Mouse (Mus musculus) heart, adult 8-10 months (tissue): Measurements from ENCODE around the gene Gm15155. TPM values are rescaled to one million over a fixed set of nuclear protein-coding genes. Genes with fewer than 3 reads are reported as not detected.
"Not testable (repeated sequence)": the region's sequence is repeated elsewhere in the genome, so short reads cannot be mapped to it uniquely, and the experiment has no call there.

Experiments
- DNase-seq: peaks from one replicate; pipeline ENCODE4 v3.0.0; 2022; ENCODE audit warnings: low spot score
- total RNA-seq, 4 experiments: library from RNA; stranded (reverse); gene quantifications; 2 replicates each; pipeline ENCODE4 v1.2.4; 2022

Gene Gm15155
- total RNA-seq = not detected

DNA sequence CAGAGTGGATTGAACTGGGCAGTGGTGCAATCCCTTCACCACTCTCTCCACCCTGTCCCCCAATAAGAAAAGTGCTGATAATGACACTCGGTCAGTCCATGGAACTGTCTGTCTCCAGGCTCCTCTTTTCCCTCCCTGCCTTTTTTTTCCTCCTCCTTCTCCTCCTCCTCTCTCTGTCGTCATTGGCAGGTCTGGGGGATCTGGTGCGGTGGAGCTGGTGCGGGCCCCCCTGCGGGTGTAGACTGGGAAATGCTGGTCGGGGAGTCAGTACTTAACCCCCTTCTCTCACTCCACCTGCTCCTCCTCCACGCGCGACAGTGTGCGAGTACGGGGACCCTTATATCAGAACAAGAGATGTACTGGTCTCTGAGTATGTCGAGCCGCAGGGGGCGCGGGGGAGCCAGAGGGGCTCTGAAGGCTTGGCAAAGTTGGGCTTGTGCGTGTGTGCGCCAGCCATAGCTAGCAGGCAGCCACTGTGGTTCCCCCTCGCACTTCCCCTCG is at the start of gene Gm15155:
TSS of gene Gm15155 (plus strand) at position 401 of the 501 bp plus-strand sequence.
- no peak for DNase-seq

DNA sequence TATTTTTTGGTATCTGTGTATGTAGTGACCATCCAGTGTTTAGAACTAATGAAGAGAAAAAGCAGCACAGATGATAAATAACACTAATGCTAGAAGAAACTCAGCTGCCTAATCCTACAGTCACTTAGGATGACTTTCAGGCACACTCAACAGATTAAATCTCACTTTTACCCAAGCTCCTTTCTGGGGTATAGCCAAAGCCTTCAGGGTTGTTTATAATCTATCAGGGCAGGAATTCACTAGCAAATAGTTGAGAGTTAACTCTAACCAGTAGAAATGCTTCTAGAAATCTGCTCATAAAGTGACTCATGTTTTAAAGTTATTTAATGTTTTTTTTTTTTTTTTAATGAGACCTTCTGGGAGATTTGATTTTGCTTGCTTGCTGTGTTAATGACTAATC is 44.8 kb upstream of the Gm15155 start:
- DNase-seq = no peak

DNA sequence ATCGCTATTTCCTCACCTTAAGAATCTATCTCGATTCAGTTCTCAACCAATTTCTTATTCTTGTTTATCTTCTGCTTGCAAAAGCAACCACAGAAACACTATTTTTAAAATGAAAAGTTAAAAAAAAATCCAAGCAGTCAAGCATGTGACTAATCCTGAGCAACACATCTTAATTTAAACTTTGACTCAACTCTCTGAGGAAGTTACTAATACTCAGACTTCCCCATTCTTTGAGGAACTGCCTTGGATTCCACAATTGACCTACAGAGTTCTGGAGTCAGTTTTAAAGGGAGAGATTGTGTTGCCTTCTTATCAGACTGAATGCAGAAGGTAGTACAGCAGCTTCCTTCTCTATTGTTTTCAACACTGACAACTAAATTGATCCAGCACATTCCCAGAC is 40.0 kb upstream of the Gm15155 start:
- DNase-seq = peak; percentile 1

DNA sequence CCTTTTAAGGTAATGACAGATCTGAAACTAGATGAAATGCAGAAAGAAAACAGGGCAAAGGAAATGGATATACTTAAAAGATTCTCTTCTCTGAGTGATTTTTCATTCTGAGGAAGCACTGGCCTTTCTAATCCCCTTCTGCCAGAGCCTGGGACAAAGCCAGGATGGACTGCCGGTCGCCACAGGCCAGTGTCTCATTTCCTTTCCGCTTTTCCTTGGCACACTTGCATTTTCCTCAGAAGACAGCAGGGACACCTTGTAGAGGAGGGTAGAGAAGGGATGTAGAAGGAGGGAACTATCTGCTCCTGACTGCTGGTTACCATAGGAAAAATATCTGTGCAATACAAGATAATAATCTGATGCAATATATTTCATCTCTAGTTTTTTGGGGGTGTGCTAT is 33.1 kb upstream of the Gm15155 start:
- DNase-seq = no peak

DNA sequence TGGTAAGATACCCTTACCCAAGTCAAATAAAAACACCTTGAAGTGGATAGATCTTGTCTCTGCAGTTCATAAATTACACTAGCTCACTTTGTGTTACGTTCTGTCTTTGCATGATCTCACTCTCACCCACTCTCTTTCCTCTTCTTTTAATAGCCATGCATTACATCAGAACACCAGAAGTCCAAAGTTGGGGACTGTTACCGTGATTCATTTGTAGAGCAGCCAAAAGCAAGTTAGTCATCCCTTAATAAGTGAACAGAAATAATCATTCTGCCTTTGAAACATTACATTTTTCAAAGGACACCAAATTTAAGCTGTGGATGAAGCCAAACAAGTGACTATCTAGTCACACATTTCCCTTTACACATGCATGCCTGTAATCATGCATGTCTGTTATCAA is 32.1 kb upstream of the Gm15155 start:
- no peak for DNase-seq

DNA sequence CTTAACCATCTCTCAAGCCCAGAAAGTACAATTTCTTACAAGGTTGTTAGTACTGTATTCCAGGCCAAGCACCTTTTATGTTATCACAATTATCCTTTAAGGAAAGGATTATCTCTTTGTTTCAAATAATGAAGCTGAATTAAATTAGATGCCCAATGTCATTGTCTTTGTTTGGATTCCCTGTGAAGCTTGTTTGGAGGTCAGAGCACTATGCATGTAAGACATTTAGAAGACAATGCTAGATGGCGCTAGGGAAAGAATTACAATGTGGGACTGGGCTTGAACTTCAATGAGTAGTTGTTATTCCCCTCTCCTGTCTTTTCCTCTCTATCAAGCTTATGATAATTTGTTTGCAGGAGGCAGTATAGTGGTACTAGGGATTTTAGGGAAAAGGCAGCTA is 29.9 kb upstream of the Gm15155 start:
- no peak for DNase-seq

DNA sequence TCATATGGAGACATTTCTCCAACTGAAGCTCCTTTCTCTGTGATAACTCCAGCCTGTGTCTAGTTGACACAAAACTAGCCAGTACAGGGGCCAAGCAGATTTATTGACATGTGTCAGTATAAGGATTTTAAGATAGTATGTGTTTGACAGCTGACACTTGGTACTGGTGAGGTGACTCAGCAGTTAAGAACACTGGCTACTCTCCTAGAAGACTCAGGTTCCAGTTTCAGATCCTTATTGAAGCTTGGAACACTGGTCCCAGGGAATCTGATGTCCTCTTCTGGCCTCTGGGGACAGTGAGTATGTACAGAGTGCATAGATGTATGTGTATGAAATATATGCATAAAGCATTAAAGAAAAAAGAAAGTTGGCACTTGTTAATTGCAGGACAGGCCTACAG is 28.2 kb upstream of the Gm15155 start:
- no peak for DNase-seq

DNA sequence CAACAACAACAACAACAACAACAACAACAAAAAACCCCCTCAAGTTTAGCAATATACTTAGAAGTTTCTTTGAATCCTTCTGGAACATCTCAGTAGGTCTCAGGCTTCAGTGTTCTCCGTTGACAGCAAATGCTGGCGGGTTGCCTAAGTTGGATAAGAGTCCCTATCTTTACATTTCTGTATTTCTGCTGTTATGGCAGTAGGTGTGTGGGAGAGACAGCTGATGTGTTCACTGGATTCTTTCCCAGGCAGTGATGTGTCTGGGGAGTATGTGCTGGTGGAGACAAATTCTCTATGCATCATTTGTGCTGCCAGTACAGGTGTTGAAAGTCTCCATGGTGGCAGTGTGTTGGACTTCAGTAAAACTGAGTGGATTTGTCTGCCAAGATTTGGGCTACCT is 23.3 kb upstream of the Gm15155 start:
- no peak for DNase-seq

DNA sequence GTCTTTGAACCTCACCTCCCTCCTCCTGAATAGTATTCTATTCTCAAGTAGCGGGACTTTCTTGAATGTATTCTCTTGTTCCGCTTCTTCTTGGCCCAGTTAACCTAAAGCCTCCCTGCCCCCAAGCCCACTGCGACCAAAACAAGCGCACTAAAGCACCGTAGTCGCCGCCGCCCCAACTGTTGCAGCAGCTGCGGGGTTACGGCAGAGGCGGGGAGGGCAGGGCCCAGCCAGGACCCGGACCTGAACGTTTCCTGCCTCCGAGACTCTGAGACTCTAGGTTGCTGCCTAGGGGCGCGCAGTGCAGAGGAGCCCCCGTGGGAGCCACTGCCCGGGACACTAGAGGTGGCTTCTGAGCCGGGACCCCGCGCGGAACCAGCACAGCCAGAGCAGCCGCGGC is 2.0 kb upstream of the Gm15155 start:
- DNase-seq = no peak

DNA sequence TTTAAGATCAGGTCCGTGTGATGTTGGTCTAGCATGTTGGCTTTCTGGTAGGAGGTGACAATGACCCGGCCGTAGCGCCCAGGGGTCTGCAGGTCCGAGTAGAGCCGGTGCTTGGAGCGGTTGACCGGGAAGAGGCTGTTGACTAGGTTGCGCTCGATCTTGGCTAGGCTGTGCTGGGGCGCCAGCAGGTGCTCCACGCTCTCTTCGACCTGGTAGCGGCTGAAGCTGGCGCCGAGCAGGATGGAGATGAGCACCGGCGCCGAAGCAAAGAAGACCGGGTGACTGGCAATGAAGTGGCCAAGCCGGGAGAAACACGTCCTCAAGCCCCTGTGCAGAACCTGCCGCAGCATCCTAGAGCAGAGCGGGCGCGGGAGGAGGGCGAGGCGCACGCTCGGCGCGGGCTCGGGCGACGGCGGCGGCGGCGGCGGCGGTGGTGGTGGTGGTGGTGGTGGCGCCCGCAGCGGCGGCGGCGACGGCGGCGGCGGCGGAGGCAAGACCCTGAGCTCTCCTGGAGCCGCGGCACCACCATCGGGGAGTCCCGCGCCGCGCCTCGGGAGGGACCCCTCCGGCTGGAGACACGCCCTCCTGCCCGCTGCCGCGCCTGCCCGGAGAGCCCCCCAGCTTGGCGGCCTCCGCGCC is 1.5 kb upstream of the Gm15155 start:
- no peak for DNase-seq

DNA sequence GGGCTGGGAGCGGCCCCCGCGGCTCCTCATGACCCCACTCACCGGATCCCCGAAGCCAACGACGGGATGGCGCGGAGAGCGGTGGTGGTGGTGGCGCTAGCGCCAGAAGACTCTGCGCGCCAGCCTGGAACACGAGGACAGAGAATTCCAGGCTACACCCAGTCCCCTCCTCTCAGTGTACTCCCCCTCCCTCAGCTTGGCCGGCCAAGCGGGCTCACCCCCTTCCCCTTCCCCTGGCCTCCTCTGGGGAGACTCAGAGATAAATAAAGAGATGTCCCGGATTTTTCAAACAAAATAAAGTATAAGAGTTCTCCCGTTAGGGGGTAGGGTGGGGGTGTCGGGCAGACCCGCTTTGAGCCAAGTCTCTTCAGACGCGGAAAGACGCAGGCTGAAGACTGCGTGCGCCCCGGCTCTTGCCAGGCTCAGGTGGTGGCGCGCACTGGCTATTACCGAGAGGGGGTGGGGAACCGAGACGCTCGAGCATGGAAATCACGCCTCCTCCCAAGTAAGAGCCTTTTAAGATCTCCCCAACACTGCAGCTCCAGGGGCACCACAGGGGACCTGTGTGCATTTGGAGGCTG is 750 bp upstream of the Gm15155 start, which contains the start of gene Ptchd1:
TSS of gene Ptchd1 (minus strand) at position 114 of the 581 bp plus-strand sequence.
- DNase-seq = no peak

DNA sequence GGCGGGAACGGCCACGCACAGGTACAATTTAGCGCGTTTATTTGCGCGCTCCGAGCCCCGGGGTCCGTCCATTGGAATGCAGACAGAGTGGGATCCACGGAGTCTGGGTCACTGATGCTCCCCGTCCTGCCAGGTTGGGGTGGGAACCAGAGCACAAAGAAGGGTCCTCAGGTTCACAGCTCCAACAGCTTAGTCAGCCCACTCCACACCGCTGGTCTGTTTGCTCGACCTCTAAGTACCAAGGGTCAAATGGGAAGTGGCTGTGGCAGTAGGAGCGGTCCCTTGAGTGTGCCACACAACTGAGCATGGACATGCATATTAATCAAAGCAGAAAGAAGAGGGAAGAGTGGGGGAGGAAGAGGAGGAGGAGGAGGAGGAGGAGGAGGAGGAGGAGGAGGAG is 354 bp downstream of the Gm15155 start:
- no peak for DNase-seq

DNA sequence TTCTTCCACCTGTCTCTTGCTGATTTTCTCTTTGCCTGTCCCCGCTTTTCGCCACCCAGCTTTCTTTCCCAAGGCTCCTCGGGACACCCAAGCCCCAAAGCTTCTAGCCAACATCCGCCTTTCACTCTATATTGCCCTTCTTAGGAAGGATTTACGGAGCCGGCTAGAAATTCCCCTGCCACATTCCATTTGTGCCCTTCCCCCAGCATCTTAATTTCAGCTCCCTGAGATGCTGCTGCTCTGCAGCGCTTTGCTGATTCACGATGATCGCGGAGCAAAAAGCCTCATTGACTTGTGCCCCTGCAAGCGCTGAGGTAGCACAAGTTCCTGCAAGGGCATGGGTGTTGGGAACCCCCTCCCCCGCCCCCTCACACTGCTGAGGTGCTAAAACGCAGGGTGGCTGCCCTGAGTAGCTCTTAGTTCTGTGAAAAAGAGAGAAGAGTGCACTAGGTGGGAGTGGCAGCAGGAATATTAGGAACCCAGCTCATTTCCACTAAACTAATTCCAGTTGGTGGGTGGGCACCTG is 1.2 kb downstream of the Gm15155 start:
- no peak for DNase-seq

DNA sequence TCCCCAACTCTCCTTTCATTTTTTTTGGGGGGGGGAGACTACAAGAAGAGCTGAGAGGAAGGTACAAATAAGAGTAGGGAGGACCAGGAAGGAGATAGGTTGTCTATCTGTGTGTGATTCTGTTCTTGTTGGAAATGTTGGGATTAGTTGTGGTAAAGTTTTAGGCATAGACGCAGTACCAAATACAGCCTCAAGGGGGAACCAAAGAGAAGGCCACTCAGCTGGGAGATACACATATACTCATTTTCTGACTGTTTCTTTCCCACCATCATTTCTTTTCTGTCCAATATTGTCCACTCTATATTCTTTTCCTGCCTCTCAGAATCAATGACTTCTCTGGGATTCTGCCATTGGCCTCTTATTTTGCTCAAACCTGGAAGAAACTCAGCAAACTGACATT is 19.4 kb downstream of the Gm15155 start:
- DNase-seq = no peak

DNA sequence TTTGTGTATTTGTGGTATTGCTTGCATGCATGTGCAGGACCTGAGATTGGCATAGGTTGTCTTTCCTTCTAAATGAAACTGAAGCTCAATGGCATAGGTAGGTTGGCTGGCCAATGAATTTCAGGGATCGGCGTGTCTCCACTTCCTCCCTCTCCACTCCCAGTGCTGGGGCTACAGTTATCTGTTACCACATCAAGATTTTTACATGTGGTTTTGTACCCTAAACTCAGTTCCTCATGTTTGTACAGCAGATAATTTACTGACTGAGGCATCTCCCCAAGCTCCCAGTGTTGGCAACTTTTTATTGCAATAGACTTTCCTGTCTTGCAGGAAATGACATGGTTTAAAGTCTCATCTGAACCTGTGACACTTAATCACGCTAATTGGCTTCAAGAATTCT is 21.4 kb downstream of the Gm15155 start:
- no peak for DNase-seq

DNA sequence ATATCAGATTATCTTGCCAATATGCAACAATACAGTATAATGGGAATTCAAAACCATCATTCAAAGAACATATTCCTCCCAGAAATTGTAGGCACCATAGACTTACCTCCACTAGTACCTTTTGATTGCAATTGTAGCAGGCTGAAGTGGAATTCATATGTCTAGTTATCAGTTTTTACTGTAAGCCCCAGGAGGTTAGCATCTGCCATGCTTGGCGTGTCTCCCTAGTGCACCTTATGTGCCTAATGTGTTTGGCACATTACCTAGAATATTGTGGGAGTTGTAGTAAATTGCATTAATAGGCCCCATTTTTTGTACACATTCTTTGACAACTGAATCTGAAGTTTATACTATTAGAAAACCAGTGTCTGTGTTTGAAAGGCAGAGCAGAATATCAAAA is 33.4 kb downstream of the Gm15155 start:
- DNase-seq = no peak

DNA sequence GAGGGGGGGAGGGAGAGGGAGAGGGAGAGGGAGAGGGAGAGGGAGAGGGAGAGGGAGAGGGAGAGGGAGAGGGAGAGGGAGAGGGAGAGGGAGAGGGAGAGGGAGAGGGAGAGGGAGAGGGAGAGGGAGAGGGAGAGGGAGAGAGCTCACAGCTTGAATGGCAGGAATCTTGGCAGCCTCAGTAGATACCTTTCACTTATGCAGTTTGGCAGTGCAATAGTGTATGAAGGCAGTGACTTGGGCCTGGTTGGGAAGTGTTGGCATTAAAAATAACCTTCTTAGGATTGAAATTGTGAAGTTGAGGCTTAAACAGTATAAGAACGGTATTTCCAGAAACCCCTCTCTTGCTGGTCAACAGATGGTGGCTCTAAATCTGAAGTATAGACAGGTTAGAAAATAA is 65.9 kb downstream of the Gm15155 start:
- DNase-seq = not testable (repeated sequence)

DNA sequence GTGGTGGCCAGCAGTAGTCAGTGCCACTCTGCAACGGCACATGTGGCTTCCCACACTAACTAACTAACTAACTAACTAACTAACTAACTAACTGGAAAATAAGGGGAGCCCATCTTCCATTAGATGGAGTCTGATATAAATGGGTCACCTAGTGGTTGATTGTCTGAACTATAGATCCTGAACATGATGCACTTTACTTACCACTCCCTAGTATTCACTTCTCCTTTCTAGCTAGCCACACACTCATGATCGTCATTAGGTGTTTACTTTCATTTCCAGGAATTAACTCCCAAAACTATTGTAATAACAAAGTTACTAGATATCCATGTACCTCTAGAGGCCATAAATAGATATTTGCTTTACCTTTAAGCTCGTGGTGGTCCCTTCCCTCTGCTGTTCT is 99.6 kb downstream of the Gm15155 start:
- no peak for DNase-seq

DNA sequence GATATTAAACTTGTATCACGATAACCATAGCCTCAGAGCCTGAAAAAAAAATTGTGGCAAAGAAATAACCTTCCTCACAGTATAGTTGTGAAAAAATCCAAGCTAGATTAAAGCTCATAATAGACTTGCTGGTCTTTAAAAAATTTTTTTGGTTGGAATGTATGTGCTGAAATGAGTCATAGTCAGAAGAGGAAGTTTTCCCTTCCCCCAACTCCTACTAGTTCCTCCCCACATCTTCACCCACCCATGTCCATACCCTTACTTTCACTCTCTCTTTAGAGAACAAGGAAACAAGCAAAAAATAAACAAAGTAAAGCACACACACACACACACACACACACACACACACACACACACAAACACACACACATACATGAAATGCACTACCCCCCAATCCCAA is 103.8 kb downstream of the Gm15155 start:
- DNase-seq = no peak

DNA sequence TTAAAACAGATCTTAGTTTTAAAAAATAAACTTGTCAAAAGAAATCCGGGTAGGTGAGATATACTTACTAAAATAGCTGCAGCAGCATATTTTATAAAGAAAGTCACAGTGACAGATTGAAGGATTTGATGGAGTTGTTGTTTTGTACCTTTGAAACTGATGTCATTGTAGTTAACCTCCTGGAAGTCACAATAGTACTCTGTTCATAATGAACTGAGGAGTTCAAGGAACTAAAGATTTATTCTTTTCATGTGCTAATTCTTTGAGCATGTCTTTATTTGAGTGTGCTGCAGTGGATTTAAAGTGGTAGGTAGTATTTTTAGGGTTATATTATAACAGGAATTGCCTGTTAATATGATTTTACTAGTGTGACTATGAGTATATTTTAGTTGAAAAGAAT is 263.6 kb downstream of the Gm15155 start:
- no peak for DNase-seq

DNA sequence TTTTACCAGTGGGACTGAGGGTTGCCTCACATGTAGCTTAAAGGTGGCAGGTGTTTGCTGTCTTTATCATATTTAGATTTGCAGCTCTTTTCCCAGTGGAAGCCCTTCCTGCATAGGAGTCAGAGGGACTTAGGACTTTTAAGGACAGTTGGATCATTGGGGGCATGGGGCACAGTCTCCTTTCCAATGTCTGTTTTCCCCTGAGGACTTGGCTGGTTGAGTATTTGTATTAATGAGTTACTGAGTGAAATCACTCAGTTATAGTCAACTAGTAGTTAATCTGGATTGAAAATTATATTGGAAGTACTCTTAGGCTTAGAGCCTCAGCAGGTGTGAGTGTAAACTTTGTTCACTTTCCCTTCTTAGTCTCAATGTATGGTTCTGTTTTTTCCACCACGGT is 275.5 kb downstream of the Gm15155 start:
- DNase-seq = no peak

DNA sequence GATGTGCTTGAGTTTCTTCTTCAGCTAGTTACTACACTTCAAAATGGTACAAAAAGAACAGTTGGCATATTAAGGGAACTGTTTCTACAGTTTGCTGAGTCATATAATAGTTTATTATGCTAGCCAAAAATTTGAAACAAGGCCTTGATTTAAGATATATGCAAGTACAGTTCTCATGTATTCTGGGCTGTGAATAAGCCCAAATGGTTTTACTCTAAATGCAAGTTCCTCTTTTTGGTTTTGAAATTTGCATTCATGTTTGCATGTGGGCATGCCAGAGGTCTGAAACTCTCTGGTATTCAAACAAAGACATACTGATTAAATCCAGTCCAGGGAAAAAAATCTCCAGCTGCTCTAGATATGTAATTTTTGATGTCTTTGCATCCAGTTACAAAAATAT is 277.2 kb downstream of the Gm15155 start:
- no peak for DNase-seq

DNA sequence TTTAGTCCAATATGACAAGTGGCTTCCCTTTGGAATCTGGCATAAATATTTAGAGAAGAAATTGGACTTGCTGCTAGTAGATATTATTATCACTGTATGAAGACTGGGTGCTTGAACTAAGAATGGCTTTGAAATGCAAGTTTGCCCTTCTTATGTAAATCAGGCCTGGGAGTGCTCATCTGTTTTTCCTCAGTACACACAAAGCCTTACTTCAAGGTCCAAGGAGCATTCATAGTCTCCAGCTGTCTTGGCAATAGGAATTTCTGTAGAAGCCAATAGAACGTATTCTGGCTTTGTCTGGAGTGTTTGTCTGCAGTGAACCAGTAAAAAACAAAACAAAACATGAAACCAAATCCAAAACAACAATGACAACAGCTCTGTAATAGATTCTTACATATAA is 278.6 kb downstream of the Gm15155 start:
- DNase-seq = no peak

DNA sequence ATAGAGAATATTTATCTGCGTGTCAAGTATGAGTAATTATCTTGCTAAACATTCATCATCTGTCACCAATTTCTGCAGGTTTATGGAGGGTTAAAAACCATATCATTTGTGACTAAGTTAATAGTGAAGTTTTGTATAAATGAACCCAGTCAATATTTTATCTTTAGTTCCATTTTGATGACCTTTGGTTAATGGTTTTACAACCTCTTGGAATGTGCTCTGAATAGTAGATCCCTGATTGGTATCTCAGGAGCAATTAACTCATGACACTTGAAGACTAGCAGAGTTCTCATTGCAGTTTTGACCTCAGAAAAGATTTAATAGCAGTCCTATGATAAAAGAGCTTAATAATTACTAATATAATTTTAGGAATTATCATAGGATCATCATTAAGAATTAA is 385.2 kb downstream of the Gm15155 start:
- DNase-seq = no peak
